Mouse (Mus musculus) hindbrain, postnatal 0 days (tissue): ENCODE measurements at regions not wholly inside any gene's neighbourhood (a gene's known extent, or its start where the extent isn't known, plus 50 kb on each side); places are given as distances from the start of the nearest gene placed in this dataset.

Source experiments
- ATAC-seq: fragments of 200-750 bp; cut with Nextera tagmentation; 2 replicates; pipeline ENCODE4 v1.8.0; 2017; ENCODE audit warnings: mild to moderate bottlenecking, moderate TSS enrichment, moderate library complexity
- DNase-seq: peaks from one replicate; pipeline ENCODE4 v3.0.0-alpha.2; 2015; ENCODE audit warnings: low spot score
- H3K27ac ChIP-seq: fragments of 300-500 bp; sonication (generic); 2 replicates; pipeline ENCODE4 v1.5.1; 2014; ENCODE audit warnings: mild to moderate bottlenecking
- H3K27me3 ChIP-seq: fragments of 300-500 bp; sonication (generic); 2 replicates; pipeline ENCODE4 v1.6.1; 2014; ENCODE audit warnings: low read length, mixed read lengths; ENCODE audit not compliant: insufficient read depth
- H3K36me3 ChIP-seq: fragments of 300-500 bp; sonication (generic); 2 replicates; pipeline ENCODE4 v1.6.1; 2014; ENCODE audit warnings: low read length, mixed read lengths; ENCODE audit not compliant: insufficient read depth
- H3K4me1 ChIP-seq: fragments of 300-500 bp; sonication (generic); 2 replicates; pipeline ENCODE4 v1.6.1; 2014; ENCODE audit warnings: antibody characterized with exemption, low read length, mixed read lengths; ENCODE audit not compliant: insufficient read depth
- H3K4me2 ChIP-seq: fragments of 300-500 bp; sonication (generic); 2 replicates; pipeline ENCODE4 v1.6.1; 2014; ENCODE audit warnings: low read depth, mild to moderate bottlenecking, low read length, moderate library complexity, mixed read lengths
- H3K4me3 ChIP-seq: fragments of 300-500 bp; sonication (generic); 2 replicates; pipeline ENCODE4 v1.5.1; 2014; ENCODE audit warnings: low read length
- H3K9ac ChIP-seq: fragments of 300-500 bp; sonication (generic); replicated peaks from 2 replicates; pipeline ENCODE4 v1.6.1; 2014; ENCODE audit warnings: mild to moderate bottlenecking, low read length, moderate library complexity, mixed read lengths
- H3K9me3 ChIP-seq: fragments of 300-500 bp; sonication (generic); 2 replicates; pipeline ENCODE4 v1.6.1; 2016; ENCODE audit warnings: low read length, mixed read lengths
- CTCF ChIP-seq: IDR thresholded peaks from 2 replicates; pipeline ENCODE4 v1.5.1; 2016; ENCODE audit warnings: antibody characterized with exemption, control low read depth, low read depth
- WGBS: fragments of 180-500 bp; shearing (Covaris S2); extraction: QIAGEN DNeasy Blood & Tissue Kit; methylation state at CpG from one replicate; pipeline ENCODE4 v1.1.7; 2014; 5-methylcytosine and 5-hydroxymethylcytosine counted together

DNA sequence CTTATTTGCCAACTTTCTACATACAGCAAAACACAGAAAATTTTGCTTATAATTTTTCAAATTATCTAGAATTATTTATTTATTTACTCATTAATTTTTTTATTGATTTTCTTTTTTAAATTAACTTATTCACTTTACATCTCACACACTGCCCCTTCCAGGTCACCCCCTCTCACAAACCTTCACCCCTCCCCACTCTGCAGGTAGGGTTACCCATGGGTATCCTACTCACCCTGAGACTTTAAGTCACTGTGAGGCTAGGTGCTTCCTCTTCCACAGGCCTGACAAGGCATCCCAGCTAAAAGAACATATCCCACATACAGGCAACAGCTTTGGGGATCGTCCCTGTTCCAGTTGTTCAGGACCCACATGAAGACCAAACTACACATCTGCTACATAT lies 664.2 kb downstream of the Trhde start:
- 74% methylated on average over 1 of the region's 1 CpGs for WGBS
- DNase-seq (no peak), ATAC-seq (no peak)
- Histone ChIP-seq H3K9ac (no peak overlapping the region), H3K27ac (no peak overlapping the region), H3K4me2 (no peak overlapping the region), H3K27me3 (no peaks in the 10 kb centered on the region), H3K9me3 (no peaks in the 10 kb centered on the region), H3K4me1 (no peaks in the 10 kb centered on the region), H3K4me3 (no peak overlapping the region), H3K36me3 (no peaks in the 10 kb centered on the region)
- TF ChIP-seq CTCF, result no peak

DNA sequence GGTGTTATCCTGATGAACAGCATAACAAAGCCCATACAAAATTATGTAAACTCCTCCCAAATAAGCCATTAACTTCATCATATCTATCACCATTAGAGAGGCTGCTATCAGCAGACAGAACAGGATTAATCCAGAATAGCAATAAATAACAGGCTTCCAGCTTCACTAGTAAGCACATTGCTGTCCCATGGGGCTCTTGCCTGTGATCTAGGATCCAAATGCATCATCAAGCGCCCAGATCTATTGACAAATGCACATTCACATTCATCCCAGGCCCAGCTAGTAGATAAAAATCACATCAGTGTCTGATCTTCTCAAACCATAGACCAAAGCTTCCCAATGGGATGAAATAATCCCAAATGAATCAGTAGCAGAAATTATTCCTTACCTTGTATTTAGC lies 665.0 kb downstream of the Trhde start:
- DNase-seq, result no peak
- Histone ChIP-seq H3K27ac (no peak overlapping the region), H3K4me2 (no peak overlapping the region), H3K4me3 (no peak overlapping the region), H3K27me3 (no peaks in the 10 kb centered on the region), H3K4me1 (no peaks in the 10 kb centered on the region), H3K36me3 (no peaks in the 10 kb centered on the region), H3K9me3 (no peaks in the 10 kb centered on the region), H3K9ac (no peak overlapping the region)
- no peak for TF ChIP-seq CTCF
- WGBS, result 52% methylated on average over 1 of the region's 1 CpGs
- ATAC-seq, result no peak
